Mouse (Mus musculus): ENCODE results near the gene Dll3.

DNA sequence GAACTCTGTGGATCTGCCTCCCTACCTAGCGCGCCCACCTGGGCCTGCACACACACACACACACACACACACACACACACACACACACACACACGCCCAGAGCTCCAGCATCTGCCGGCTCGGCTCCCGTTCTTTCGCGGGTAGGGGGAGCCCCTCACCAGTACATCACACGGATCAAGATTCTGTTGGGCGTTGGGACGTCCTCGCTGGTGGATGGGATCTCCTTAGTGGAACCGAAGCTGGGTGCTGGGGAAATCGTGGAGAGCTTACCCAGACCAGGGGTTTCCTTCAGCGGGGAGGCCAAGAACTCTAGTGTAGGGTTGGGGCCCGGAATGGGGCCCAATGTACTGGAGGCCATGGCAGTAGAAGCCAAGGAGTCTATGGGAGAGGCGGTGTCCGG lies 11.9 kb downstream of the Dll3 start:
- no peak for TF ChIP-seq GATA1 (IDR thresholded peaks at IDR 0.05; ENCODE audit: low read length)
- no peak for TF ChIP-seq TAL1 (IDR thresholded peaks at IDR 0.05; ENCODE audit: low read length)

Measured in erythroblast, embryonic 14.5 days (primary cell).